Mouse (Mus musculus): ENCODE results near the gene Slc15a3.
A peak's percentile ranks its signal among the peaks of the same experiment; 100 is the strongest.

Slc15a3 gene

DNA sequence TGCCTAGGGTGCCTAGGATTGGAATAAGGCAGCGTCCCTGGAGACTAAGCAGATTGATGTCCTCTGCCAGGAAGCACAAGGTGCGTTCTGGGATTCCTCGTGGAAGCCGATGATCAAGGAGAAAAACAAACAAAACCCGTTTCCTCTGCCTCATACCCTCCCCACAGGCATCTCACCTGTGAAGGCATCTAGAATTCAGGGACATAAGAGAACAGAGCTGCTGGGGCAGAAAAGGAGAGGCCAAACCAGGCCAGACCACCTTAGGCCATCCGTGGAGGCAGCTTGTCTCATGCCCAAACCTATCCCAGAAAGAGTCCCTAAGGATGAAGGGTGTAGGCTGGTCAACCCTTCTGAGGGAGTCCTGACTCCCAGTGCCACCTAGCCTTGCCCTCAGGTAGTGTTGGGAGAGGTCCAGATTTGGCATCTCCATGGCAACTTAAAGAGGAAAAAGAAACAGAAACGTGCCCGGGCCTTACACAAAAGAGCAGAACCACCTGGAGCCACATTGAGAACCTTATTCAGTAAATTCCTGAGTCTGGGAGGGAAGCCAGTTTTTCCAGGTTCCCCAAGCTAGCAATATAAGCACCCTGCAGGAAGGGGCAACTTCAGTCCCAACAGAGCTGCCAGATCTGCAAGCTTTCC is 30.5 kb downstream of the Slc15a3 start, which contains the start of gene Tmem132a:
Tmem132a (minus strand) TSS at position 55 of the 642 bp plus-strand sequence.
- DNase-seq (ENCODE audit: low spot score in 2 of 2) = peak in 1 of 2 experiments; percentile 14

DNA sequence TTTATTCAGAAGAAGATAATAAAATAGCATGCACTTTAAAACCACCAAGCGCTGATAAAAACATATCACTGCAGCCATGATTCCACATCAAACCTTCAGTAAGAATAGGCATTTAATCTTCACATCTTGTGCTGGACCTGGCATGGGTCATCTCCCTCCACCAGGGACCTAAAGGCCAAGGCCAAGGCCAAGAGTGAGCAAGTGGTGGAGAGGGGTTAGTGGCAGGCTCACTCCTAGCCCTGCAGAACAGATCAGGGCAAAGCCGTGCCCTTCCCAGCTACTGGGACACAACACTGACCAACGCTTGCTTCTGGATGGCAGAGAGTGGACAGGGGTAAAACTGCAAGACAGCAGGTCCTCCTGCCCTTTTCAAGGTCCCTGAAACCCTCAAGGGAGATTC is 31.1 kb downstream of the Slc15a3 start:
- no peak for DNase-seq (ENCODE audit: low spot score in 2 of 2)

DNA sequence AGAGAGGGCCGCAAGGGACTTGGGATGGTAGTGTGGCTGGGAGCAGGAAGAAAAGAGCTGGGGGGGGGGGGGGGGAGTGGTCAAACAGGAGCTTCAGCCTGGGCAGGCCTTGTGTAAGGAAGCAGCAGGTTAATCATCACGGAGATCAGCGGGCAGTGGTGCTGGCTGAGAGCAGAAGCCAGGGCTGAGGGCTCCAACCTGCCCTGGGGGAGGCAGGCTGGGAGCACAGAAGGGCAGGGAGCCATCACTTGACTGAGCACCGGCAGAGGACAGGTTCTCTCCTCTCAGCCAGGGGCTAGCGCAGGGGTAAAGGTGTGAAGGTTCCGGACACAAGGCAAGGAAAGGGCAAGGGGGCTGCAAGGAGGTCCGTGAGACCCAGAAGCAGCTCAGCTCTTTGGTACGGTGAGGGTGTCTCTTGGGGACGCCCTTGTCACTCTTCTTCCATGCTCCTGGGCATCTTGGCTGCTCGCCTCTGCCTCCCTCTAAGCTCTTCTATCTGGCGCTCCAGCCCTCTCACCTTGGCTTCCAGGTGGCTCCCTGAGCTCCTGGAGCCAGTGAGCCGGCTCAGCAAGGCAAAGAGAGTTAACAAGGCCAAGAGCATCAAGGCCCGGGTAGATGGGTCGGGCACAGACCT is 31.9 kb downstream of the Slc15a3 start:
- DNase-seq (ENCODE audit: low spot score in 2 of 2) = no peak

DNA sequence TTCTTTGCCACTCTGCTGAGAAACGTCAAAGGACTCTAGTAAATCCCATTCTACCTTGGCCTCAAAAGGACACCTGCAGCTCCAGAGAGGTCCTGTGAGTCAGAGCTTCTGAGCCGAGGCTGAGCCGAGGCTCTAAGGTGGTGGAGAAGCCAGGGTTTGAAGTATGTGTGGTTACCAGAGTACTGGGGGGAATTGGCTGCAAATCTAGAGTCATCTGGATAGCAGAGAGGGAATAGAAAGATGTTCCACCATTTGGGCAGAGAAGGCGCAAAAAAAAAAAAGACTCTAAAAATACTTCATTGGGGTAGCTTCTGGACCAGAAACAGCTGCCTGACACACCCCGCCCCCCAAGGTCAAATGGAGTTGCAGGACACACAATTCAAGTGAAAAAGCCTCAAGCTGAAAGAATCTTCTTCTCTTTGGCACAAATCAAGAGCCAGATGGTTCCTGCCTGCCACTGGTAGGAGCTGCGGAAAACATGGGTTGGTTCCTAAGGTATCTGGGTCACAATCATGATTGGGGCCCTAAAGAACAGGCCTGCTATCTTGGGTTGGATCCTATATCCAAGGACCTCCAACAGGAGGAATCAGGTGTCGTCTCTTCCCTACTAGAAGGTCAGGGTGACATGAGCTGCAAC is 38.8 kb downstream of the Slc15a3 start:
- no peak for DNase-seq (ENCODE audit: low spot score in 2 of 2)

DNA sequence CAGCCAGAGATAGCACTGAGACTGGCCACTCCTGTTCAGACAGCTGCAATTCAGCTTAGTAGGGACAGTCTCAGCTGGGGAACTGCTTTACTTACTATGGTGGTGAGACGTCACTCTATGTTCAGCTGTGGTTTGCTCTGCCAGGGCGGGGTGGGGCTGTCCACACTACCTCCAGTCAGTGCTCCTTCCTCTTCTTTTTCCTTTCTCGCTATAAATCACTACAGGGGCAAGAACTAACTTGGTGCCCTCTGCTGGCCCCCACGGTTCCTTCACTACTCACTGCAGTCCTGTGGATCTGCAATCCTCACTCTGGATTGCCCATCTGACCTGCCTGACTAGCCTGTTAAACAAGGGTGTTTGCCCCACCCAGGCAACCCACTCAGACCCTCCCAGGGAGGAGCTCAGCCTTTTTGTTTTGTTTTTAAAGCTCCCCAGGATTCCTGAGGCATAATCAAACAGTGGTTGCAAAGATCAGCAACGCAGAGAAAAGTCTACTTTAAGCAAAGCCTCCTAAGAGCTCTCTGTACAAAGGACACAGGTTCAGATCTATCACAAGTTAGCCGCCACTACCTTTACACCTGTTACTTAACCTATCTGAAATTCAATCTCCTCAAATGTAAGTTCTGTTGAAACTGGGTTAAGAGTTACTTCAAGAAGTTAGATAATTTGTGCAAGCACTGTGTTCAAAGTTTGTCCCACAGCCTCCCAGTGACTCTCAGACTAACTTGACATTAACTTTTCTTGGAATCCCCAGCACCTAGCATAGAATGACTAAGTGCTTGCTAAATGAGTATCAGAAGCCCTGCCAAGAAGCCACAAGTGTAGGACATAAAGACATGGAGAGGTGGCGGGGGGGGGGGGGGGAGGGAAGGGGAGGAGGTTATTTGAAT is 40.8 kb downstream of the Slc15a3 start:
- DNase-seq (ENCODE audit: low spot score in 2 of 2) = peak; percentile 56 to 75

DNA sequence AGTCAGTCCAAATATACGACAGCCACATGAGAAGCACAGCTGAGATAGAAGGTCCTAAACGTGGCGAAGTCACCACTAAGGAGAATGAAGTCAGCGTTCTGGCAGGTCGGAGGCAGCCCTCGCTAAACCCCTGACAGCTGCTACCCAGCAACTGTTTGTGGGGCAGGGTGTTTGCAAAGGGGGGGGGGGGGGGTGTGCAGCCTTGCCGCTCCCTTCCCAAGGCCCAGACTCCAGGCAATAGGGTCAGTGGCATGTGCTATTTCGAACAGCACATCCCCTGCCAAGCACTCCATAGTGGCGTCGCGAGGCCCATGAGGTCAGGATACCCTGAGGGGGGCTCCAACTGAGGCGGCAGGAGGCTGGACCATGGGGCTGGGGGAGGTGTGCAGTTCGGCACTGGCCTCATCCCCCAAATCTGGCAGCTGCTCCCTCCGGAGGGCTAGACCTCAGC is 41.5 kb downstream of the Slc15a3 start:
- peak in 1 of 2 experiments; percentile 43 for DNase-seq (ENCODE audit: low spot score in 2 of 2)

DNA sequence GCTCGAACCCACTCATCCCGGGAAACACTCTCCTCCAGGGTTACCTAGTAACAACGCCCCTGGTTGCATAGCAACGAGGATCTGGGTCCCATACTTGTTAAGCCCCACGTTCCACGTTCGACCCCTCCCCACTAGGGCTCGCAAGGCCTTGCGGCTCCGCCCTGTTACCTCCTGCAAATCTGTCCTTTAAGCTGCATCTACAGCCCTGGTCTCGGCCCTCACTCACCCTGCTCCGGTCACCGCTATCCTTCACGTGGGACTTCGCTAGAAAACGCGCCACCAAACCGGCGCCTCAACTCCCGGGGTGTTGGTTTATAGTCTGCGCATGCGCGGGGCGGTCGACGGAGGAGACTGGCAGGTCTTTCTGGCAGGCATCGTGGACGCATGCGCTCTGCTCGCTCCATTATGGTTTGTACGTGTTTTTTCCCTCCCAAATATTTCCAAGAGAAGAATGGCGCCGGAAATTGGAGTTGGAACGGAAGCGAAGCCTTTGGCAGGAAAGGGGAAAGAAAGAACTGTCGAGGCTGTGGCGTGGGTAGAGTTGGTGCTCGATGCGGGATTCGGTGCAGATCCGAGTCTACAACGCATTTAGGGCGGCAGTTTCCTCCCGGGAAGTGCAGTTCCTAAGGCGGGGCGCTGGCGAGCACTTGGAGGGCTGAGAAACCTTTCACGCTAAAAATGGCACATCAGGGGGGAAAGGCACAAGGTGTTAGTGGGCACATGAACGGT is 42.1 kb downstream of the Slc15a3 start, which contains the start of gene Tmem109:
Tmem109 (minus strand) TSS at position 576 of the 729 bp plus-strand sequence.
- peak; percentile 93 to 95 for DNase-seq (ENCODE audit: low spot score in 2 of 2)

DNA sequence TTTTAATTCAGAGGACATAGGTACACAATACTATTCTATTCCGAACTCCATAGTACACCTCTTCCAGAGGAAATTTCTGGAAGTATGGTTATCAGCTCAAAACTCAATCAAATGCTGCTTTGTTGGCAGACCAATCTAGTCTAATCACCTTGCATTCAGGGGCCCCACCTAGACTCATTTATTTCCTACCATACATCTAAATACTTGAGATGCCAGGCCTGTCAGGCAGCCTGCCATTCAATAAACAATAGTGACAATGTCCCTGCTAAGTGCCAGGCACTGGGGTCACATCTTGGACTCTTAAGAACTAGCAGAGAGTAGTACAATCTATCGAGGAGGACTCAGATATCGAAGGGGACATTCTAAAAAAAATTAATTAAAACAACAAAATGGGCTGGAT is 52.7 kb downstream of the Slc15a3 start:
- DNase-seq (ENCODE audit: low spot score in 2 of 2) = no peak

DNA sequence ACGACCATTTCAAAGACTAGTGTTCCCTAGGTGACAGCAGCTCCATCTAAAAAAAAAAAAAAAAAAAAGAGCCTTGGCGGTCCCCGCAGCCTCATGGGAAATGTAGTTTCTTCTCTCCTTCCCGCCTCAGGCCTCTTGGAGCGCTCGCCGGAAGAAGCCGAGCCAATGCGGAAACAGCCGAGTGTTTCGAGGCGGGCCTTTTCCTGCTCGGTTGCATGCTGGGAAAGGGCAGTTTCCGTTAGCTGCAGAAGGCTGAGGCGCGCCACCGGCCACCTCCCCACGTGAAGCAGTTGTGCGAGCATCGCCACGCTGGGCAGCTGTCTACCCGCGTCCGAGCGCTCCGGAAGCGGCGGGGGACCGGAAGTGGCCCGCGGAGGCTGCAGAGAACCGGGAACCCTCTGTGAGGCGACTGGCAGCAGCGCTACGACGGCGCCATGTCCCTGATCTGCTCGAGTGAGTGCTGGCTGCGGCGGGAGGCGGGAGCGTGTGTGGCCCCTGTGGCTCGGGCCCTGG is 55.5 kb downstream of the Slc15a3 start, which contains the start of gene Prpf19:
Prpf19 (plus strand) TSS at position 216 of the 513 bp plus-strand sequence.
- peak; percentile 94 to 98 for DNase-seq (ENCODE audit: low spot score in 2 of 2)

DNA sequence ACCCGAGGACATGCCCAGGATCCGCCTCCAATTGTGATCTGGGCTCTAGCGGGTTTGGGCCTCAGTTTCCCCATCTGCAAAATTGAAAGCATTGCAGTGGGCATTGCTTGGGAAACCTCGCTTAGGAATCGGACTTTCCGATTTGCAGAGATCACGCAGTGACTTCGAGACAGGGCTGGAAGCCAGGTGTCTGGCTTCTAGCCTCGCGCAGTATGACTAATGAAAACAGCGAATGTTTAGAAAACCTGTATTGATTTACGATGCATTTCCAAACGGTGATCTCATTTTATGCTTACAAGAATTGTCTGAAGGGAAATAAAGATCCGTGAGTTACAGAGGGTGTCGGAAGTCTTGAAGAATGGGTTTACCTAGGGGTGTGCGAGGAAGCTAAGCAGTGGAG is 56.2 kb downstream of the Slc15a3 start:
- DNase-seq (ENCODE audit: low spot score in 2 of 2) = no peak

DNA sequence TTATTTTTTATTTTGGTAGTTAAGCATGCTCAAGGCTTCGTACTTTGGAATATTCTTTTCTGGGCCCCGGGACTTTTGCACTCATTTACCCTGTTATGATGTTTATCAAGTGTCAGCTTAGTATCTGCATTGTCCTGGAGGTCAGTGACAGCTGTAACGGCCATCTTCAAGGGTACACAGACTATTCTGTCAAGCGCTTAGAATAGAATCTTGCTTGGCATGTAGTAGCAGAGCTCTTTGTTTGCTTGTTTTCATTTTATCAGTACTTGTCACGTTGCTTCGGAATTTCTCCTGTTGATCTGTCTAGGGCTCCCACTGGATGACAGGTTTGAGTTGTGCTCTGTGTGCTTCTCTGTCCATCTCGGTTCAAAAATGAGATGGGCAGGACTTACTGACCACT is 57.3 kb downstream of the Slc15a3 start:
- peak; percentile 24 to 27 for DNase-seq (ENCODE audit: low spot score in 2 of 2)

DNA sequence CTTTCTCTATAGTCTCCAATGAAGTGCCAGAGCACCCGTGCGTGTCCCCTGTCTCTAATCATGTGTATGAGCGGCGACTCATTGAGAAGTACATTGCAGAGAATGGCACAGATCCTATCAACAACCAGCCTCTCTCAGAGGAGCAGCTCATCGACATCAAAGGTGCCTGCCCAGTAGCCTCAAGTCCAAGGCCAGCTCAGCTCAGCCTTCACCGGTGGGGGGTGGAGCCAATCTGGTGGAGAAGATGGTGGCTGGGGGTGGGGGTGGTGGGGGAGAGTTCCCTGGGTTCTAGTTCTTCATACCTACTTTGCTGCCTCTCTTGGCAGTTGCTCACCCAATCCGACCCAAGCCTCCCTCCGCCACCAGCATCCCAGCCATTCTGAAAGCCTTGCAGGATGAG is 58.0 kb downstream of the Slc15a3 start:
- DNase-seq (ENCODE audit: low spot score in 2 of 2) = no peak

DNA sequence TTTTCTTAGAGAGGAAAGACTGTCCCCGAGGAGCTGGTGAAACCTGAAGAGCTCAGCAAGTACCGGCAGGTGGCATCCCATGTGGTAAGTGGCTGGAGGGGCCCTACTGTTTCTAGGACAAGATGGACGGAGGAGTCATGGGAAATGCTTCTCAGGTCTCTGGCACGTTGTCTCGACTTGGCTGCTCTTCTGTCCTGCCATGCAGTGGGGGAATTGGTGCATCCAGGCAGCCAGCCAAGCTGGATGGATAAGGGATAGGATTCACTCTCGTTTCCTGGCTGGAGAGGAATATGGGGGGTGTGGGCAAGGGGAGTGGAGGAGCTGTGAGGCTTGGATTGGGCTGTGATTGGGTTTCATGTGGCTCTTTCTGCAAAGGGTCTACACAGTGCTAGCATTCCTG is 60.8 kb downstream of the Slc15a3 start:
- DNase-seq (ENCODE audit: low spot score in 2 of 2) = peak; percentile 39 to 51

DNA sequence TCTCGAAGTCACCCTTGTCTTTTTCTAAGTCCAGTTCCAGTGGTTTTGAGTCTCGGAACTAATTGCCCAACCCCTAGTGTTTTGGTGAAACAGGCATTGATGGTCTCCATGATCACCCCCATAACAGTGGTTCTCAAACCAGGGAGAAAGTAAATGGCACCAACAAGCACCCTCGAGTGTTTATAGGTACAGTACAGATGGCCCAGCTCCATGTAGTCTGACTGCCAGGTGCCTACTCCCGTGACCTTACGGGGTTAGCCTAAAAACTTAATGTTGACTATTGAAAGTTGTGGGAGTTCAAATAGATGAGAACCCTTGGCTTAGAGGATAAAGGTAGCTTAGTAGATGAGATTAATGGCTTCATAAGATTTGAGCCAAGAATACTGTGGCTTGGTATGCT is 61.5 kb downstream of the Slc15a3 start:
- DNase-seq (ENCODE audit: low spot score in 2 of 2) = no peak

DNA sequence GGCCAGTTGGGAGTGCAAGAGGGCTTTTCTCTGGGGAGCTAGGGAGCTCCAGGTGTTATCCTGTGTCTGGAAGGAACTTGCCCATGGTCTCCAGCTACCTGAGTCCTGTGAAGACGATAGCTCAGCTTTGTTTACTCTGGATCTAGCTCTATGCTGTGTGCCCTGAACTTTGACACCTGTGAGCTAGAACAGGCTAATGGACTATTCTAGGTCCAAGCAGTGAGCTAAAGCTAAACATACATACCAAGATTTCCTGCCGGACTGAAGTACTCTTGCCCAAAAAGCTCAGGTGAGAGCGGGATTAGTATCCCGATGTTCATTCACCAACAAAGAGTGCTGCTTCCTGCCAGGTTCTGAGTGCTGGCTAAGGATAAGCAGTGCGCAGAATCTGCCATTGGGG is 65.0 kb downstream of the Slc15a3 start:
- no peak for DNase-seq (ENCODE audit: low spot score in 2 of 2)

DNA sequence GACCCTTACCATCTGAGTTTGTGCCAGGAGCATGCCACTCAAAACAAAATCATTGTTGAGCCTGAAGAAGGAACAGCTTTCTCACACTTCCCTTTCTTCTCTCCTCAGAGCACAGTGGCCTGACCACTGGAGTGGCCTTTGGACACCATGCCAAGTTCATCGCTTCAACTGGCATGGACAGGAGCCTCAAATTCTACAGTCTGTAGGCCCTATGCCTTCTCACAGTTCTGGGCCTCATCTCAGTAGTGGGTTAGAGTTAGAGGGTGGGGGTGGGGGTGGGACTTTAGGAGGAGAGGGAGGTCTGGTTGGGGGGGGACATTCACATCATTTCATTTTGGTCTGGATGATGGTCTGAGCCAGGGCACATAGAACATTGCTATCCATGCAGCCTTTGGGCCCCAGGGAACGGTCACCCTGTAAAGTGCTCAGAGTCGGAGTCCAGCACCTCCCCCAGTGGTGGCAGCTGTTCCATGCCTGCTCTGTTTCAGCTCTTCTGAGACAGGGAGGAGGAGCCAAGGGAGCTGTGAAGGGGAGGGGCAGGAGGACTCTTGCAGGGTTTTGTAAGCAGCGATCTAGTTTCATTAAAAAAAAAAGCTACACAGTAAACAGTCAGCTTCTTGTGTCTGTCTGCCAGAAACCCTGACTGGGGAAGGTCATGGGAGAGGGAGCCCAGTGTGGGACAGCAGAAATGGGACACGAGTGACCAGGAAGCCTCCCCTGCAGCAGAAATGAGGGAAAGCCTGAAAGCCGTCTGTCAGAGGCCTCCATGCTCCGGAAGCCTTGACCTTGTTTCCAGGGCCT is 65.6 kb downstream of the Slc15a3 start:
- DNase-seq (ENCODE audit: low spot score in 2 of 2) = peak; percentile 85

DNA sequence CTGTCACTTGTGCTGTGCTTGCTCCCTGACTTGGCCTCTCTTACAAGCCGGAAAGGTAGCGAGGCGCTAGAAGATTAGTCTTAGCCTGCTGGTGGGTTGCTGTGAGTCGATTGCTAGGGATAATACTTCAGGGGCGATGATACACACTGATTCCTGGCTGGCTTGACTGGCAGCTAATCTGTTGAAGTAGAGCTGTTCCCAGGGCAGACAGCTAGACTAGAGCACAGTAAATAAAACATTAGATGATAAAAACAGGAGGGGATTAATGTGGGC is 66.1 kb downstream of the Slc15a3 start:
- no peak for DNase-seq (ENCODE audit: low spot score in 2 of 2)

DNA sequence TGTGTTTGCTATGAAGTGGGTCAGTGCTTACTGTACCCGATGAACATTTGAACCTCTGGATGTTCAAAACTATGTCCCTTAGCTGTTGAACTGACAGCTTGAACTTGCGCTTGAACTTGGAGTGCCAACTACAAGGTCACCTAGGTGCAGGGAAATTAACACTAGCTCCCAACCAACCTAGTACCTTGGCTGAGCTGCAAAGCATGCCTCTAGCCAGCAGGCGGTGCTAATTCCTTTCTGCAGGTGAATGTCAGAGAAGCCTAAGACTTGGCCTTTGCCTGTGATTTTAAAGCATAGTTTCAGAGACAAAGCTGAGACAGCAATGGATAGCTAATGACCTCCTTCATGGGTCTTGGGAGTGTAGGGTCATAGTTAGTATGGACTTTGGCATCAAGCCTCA is 68.4 kb downstream of the Slc15a3 start:
- DNase-seq (ENCODE audit: low spot score in 2 of 2) = peak in 1 of 2 experiments; percentile 44
